In genomic region chr14:11807465-11807864, GRCm38 (mm10) we compare ENCODE assay signal across 20 mouse cellular contexts.
DNase-seq lines count a peak whose midpoint lies in the region; ATAC-seq and TF ChIP-seq lines count a peak whose summit lies in the region.
"Had no signal": no experiment of that assay in that cellular context is flagged by ENCODE, and none has a peak within 500 bp of the region (broad histone marks: within the 10 kb centered on the region; RNA-seq: fewer than 3 reads in every experiment).

No protein-coding gene starts in this region.

- H3K27ac ChIP-seq in heart, adult 2 months: peak overlapping the region; percentile 42
- no peak overlapping the region for H3K27ac ChIP-seq in heart, embryonic 12.5 days (ENCODE audit: poor library complexity, severe bottlenecking)
- H3K27ac ChIP-seq in kidney, embryonic 14.5 days (ENCODE audit: low read depth, low read length): no peak overlapping the region
- no peak overlapping the region for H3K27ac ChIP-seq in lung, postnatal 0 days (ENCODE audit: low read length)
- H3K27ac ChIP-seq: embryonic facial prominence, embryonic 10.5 days; forebrain, embryonic 13.5 days; hindbrain, embryonic 15.5 days had no signal

- intact Hi-C loops in heart, adult 2 months (cut with DNase I): no loop called here

- no peaks in the 10 kb centered on the region for H3K9me3 ChIP-seq in heart, embryonic 12.5 days (replicated peaks)
- no peaks in the 10 kb centered on the region for H3K9me3 ChIP-seq in kidney, embryonic 14.5 days (ENCODE audit: control insufficient read depth, low read length)
- no peaks in the 10 kb centered on the region for H3K9me3 ChIP-seq in lung, postnatal 0 days (ENCODE audit: low read length)
- H3K9me3 ChIP-seq: embryonic facial prominence, embryonic 10.5 days; forebrain, embryonic 13.5 days; hindbrain, embryonic 15.5 days had no signal

- peaks cover 3% of the 10 kb centered on the region for H3K79me2 ChIP-seq in heart, adult 2 months (replicated peaks; ENCODE audit: control insufficient read depth, insufficient read depth, low read length)

- DNase-seq in heart, adult 2 months: no peak
- DNase-seq in kidney, postnatal 4 days: no peak
- peak; percentile 46 for DNase-seq in lung, postnatal 0 days (ENCODE audit: low spot score)
- no peak for DNase-seq in lung, adult 2 months
- DNase-seq: adrenal gland, adult 2 months; adrenal gland, postnatal 25 days; cerebellum, adult 2 months; cerebellum, postnatal 10 days; forebrain, postnatal 0 days; gastrocnemius, postnatal 36 days; heart, adult 18-20 months; heart, postnatal 36 days had no signal

- H3K4me2 ChIP-seq in heart, embryonic 12.5 days: no peak overlapping the region
- H3K4me2 ChIP-seq in kidney, embryonic 14.5 days (replicated peaks; ENCODE audit: low read depth, low read length): no peak overlapping the region
- no peak overlapping the region for H3K4me2 ChIP-seq in lung, postnatal 0 days (replicated peaks; ENCODE audit: low read depth, low read length)
- H3K4me2 ChIP-seq: forebrain, embryonic 13.5 days; heart, embryonic 11.5 days; hindbrain, embryonic 15.5 days had no signal

- H3K9ac ChIP-seq in heart, adult 2 months (ENCODE audit: low read depth, low read length): no peak overlapping the region
- no peak overlapping the region for H3K9ac ChIP-seq in heart, embryonic 12.5 days
- H3K9ac ChIP-seq in kidney, embryonic 14.5 days (ENCODE audit: low read depth, low read length): no peak overlapping the region
- H3K9ac ChIP-seq in lung, postnatal 0 days (replicated peaks; ENCODE audit: low read depth): no peak overlapping the region
- H3K9ac ChIP-seq: forebrain, embryonic 13.5 days; forebrain, postnatal 0 days; hindbrain, embryonic 15.5 days had no signal

- H3K4me3 ChIP-seq in heart, adult 2 months: no peak overlapping the region
- no peak overlapping the region for H3K4me3 ChIP-seq in heart, embryonic 12.5 days
- H3K4me3 ChIP-seq in kidney, embryonic 14.5 days (ENCODE audit: low read length): no peak overlapping the region
- H3K4me3 ChIP-seq in lung, postnatal 0 days (ENCODE audit: low read depth, low read length): no peak overlapping the region
- H3K4me3 ChIP-seq in lung, adult 2 months (replicated peaks; ENCODE audit: extremely low read depth, low read depth, low read length): no peak overlapping the region
- H3K4me3 ChIP-seq: embryonic facial prominence, embryonic 10.5 days; forebrain, embryonic 13.5 days; hindbrain, embryonic 15.5 days had no signal

- ATAC-seq in heart, embryonic 12.5 days (ENCODE audit: insufficient number of reproducible peaks, low FRiP score): no peak
- ATAC-seq in kidney, embryonic 14.5 days (ENCODE audit: low FRiP score, low TSS enrichment): peak; percentile 33; the same call in 1 of the 2 replicates
- ATAC-seq in lung, postnatal 0 days: peak; percentile 43; the same call in 1 of the 2 replicates
- ATAC-seq: forebrain, embryonic 13.5 days; forebrain, postnatal 0 days; Patski had no signal

- TF ChIP-seq POLR2A in heart, adult 2 months (IDR thresholded peaks at IDR 0.05; ENCODE audit: insufficient read depth, low read depth, low read length): no peak
- TF ChIP-seq POLR2A in lung, adult 2 months (IDR thresholded peaks at IDR 0.05; ENCODE audit: borderline replicate concordance, extremely low read depth, low read depth, low read length): no peak

- no peaks in the 10 kb centered on the region for H3K27me3 ChIP-seq in heart, adult 2 months (ENCODE audit: control insufficient read depth, insufficient read depth, low read length)
- no peaks in the 10 kb centered on the region for H3K27me3 ChIP-seq in heart, embryonic 12.5 days (replicated peaks)
- no peaks in the 10 kb centered on the region for H3K27me3 ChIP-seq in kidney, embryonic 14.5 days (ENCODE audit: control insufficient read depth, insufficient read depth, low read length)
- H3K27me3 ChIP-seq in lung, postnatal 0 days (replicated peaks; ENCODE audit: insufficient read depth, low read length): no peaks in the 10 kb centered on the region
- H3K27me3 ChIP-seq: CH12.LX; forebrain, embryonic 13.5 days; hindbrain, embryonic 15.5 days; Patski had no signal

- TF ChIP-seq EP300 in heart, adult 2 months (IDR thresholded peaks at IDR 0.05; ENCODE audit: insufficient read depth, low read depth, low read length): no peak
- TF ChIP-seq EP300 in lung, postnatal 0 days (IDR thresholded peaks at IDR 0.05): no peak

- 75% methylated on average over 4 of the region's 4 CpGs for WGBS in heart, adult 2 months
- WGBS in heart, embryonic 12.5 days: 75% methylated on average over 4 of the region's 4 CpGs
- WGBS in kidney, embryonic 14.5 days: 41% methylated on average over 4 of the region's 4 CpGs
- WGBS in lung, postnatal 0 days: 50% methylated on average over 4 of the region's 4 CpGs
- 64% methylated on average over 4 of the region's 4 CpGs for WGBS in lung, adult 2 months

- TF ChIP-seq CTCF in heart, adult 2 months (IDR thresholded peaks at IDR 0.05): no peak
- TF ChIP-seq CTCF in lung, postnatal 0 days (IDR thresholded peaks at IDR 0.05): no peak
- no peak for TF ChIP-seq CTCF in lung, adult 2 months (IDR thresholded peaks at IDR 0.05; ENCODE audit: insufficient read depth, low read length)

- H3K36me3 ChIP-seq in heart, adult 2 months (ENCODE audit: control insufficient read depth, insufficient read depth, low read length): peaks cover 15% of the 10 kb centered on the region
- H3K36me3 ChIP-seq in heart, embryonic 12.5 days: no peaks in the 10 kb centered on the region
- H3K36me3 ChIP-seq in kidney, embryonic 14.5 days (ENCODE audit: control insufficient read depth, insufficient read depth, low read length): no peaks in the 10 kb centered on the region
- H3K36me3 ChIP-seq in lung, postnatal 0 days (ENCODE audit: insufficient read depth, low read length): no peaks in the 10 kb centered on the region
- H3K36me3 ChIP-seq: embryonic facial prominence, embryonic 10.5 days; hindbrain, embryonic 15.5 days had no signal

- H3K4me1 ChIP-seq in heart, adult 2 months (ENCODE audit: control insufficient read depth, insufficient read depth, low read length): peaks cover 23% of the 10 kb centered on the region
- peaks cover 3% of the 10 kb centered on the region; the same call in 1 of the 2 replicates for H3K4me1 ChIP-seq in heart, embryonic 12.5 days (replicated peaks)
- H3K4me1 ChIP-seq in kidney, embryonic 14.5 days (ENCODE audit: control insufficient read depth, insufficient read depth, low read length): 0 out of 2 replicates have a peak, but pooled peaks cover 5% of the 10 kb centered on the region
- peaks cover 9% of the 10 kb centered on the region; the same call in 1 of the 2 replicates for H3K4me1 ChIP-seq in lung, postnatal 0 days (ENCODE audit: insufficient read depth, low read depth, low read length)
- H3K4me1 ChIP-seq in lung, adult 2 months (ENCODE audit: control insufficient read depth, insufficient read depth, low read length): peaks cover 15% of the 10 kb centered on the region
- H3K4me1 ChIP-seq: forebrain, embryonic 13.5 days had no signal
